Mouse (Mus musculus): ENCODE results near the gene Vmac. TPM values are rescaled to one million over a fixed set of nuclear protein-coding genes. Genes with fewer than 3 reads are reported as not detected.

Vmac gene
- polyA plus RNA-seq, 1 experiment from 2014 or later = 14.0 TPM

DNA sequence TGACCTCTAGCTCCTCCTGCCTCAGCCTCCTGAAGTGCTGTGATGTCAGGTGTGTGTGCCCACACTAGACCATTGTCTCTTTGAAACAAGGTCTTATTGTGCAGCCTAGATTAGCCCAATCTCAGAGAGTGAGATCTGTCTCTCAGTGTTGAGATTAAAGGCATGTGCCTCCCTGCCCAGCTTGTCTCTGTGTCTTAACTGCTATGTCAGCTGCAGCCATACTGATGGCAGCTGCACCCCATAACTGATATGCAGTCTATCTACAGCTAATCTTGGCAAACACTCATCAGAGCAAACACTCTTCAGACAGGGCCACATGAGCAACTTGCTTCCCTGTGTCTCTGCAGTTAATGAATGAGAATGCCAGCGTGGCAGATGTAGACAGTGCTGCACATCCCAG is 11.3 kb downstream of the Vmac start:
- Histone ChIP-seq H3K4me2 (no peak overlapping the region), H3K4me1 (no peaks in the 10 kb centered on the region), H3K27ac (no peak overlapping the region), H3K27me3 (no peaks in the 10 kb centered on the region), H3K4me3 (no peak overlapping the region), H3K36me3 (ENCODE audit: poor library complexity, severe bottlenecking) (peaks cover 97% of the 10 kb centered on the region), H3K9ac (no peak overlapping the region), H3K9me3 (replicated peaks) (no peaks in the 10 kb centered on the region)
- no peak for ATAC-seq
- WGBS = 94% methylated on average over 1 of the region's 1 CpGs

DNA sequence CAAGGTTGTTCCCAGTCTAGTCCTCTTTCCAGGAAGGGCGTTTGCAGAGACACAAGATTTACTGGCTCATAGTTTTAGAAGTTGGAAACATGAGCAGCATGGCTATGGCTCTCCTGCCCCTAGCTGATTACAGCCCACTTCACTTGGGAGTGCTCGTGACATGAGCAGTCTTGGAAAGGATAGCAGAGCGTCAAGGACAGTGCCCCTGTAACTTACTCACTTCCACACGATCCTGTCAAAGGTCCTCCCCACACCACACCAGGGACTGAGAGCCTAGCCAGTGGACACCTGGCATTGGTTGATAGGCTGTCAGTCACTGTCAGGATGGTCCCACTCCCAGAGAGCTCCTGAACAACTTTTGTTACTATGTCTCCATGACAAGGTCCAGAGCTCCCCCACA is 14.8 kb downstream of the Vmac start:
- no peak overlapping the region for H3K27ac ChIP-seq
- H3K9ac ChIP-seq = no peak overlapping the region
- H3K4me2 ChIP-seq = no peak overlapping the region
- no peaks in the 10 kb centered on the region for H3K9me3 ChIP-seq (replicated peaks)
- peaks cover 97% of the 10 kb centered on the region for H3K36me3 ChIP-seq (ENCODE audit: poor library complexity, severe bottlenecking)
- no peak overlapping the region for H3K4me3 ChIP-seq
- WGBS = 96% methylated on average over 4 of the region's 4 CpGs
- H3K27me3 ChIP-seq = no peaks in the 10 kb centered on the region
- no peak for ATAC-seq
- no peaks in the 10 kb centered on the region for H3K4me1 ChIP-seq

GRCm38 (mm10) chr17:56700451-56700850 is 17.4 kb downstream of the Vmac start:
- Histone ChIP-seq H3K4me2 (no peak overlapping the region), H3K4me3 (no peak overlapping the region), H3K27me3 (no peaks in the 10 kb centered on the region), H3K27ac (no peak overlapping the region), H3K36me3 (ENCODE audit: poor library complexity, severe bottlenecking) (peaks cover 97% of the 10 kb centered on the region), H3K4me1 (no peaks in the 10 kb centered on the region), H3K9me3 (replicated peaks) (no peaks in the 10 kb centered on the region), H3K9ac (no peak overlapping the region)
- 91% methylated on average over 2 of the region's 2 CpGs for WGBS
- no peak for ATAC-seq

- peaks cover 92% of the 10 kb centered on the region for H3K36me3 ChIP-seq (ENCODE audit: poor library complexity, severe bottlenecking)
- no peak overlapping the region for H3K4me2 ChIP-seq
- ATAC-seq = peak; percentile 74
- H3K9me3 ChIP-seq (replicated peaks) = no peaks in the 10 kb centered on the region
- H3K9ac ChIP-seq = peak overlapping the region; percentile 45; the same call in 1 of the 2 replicates
- H3K27me3 ChIP-seq = no peaks in the 10 kb centered on the region
- peaks cover 23% of the 10 kb centered on the region for H3K4me1 ChIP-seq
- H3K4me3 ChIP-seq = no peak overlapping the region
- H3K27ac ChIP-seq = peak overlapping the region; percentile 67
- 26% methylated on average over 6 of the region's 6 CpGs for WGBS
Observed at GRCm38 (mm10) chr17:56693851-56694310, 23.9 kb downstream of the Vmac start.

DNA sequence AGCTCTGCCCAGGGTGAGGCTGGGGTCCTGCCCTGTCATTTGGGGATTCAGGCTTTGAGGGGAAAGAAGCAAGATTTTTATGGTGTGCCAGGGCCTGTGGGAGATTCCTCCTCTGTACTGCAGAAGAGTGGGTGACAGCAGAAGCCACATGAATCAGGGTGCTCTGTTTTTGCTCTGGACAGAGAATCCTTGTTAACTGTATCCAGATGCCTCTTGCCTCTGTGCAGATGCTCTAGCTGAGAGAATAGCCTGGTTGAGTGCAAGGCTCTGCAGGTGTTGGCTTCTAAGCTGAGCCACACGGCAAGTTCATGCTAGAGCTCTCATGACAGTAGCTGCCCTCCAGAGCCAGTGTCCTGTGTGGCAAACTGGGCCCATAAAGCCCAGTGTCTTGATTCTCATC is 24.4 kb downstream of the Vmac start:
- Histone ChIP-seq H3K9me3 (replicated peaks) (no peaks in the 10 kb centered on the region), H3K4me3 (no peak overlapping the region), H3K4me1 (peaks cover 23% of the 10 kb centered on the region), H3K27ac (peak overlapping the region; percentile 67), H3K36me3 (ENCODE audit: poor library complexity, severe bottlenecking) (peaks cover 92% of the 10 kb centered on the region), H3K4me2 (no peak overlapping the region), H3K9ac (peak overlapping the region; percentile 45; the same call in 1 of the 2 replicates), H3K27me3 (no peaks in the 10 kb centered on the region)
- 56% methylated on average over 1 of the region's 1 CpGs for WGBS
- no peak for ATAC-seq

GRCm38 (mm10) chr17:56688689-56689088 is 29.1 kb downstream of the Vmac start:
- no peak for ATAC-seq
- 89% methylated on average over 2 of the region's 2 CpGs for WGBS
- no peaks in the 10 kb centered on the region for H3K27me3 ChIP-seq
- H3K4me2 ChIP-seq = no peak overlapping the region
- no peak overlapping the region for H3K4me3 ChIP-seq
- H3K36me3 ChIP-seq (ENCODE audit: poor library complexity, severe bottlenecking) = peaks cover 89% of the 10 kb centered on the region
- peaks cover 23% of the 10 kb centered on the region for H3K4me1 ChIP-seq
- H3K27ac ChIP-seq = no peak overlapping the region
- no peak overlapping the region for H3K9ac ChIP-seq
- H3K9me3 ChIP-seq (replicated peaks) = no peaks in the 10 kb centered on the region

DNA sequence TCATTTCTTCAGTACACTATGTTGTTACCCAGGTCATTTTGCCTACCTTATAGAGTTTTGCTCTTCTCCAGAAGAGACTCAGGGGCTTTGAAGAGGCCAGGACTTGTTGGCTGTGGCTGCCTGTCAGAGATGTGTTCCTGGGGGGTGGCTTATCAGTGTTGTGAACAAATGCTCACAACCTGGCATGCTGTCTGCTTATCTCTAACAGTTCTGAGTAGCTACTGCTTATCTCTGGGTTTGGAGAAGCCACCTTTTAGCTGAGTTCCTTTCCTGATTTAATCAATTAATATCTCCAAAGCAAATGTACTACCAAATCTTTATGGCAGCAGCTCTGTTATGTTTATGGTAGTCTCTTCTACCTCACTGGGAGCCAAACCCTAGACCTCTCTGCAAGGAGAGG is 29.8 kb downstream of the Vmac start:
- Histone ChIP-seq H3K27me3 (no peaks in the 10 kb centered on the region), H3K4me3 (no peak overlapping the region), H3K36me3 (ENCODE audit: poor library complexity, severe bottlenecking) (peaks cover 89% of the 10 kb centered on the region), H3K27ac (no peak overlapping the region), H3K9ac (no peak overlapping the region), H3K4me1 (peaks cover 18% of the 10 kb centered on the region), H3K9me3 (replicated peaks) (no peaks in the 10 kb centered on the region), H3K4me2 (no peak overlapping the region)
- ATAC-seq = no peak

- Histone ChIP-seq H3K27me3 (no peaks in the 10 kb centered on the region), H3K36me3 (ENCODE audit: poor library complexity, severe bottlenecking) (peaks cover 89% of the 10 kb centered on the region), H3K4me3 (no peak overlapping the region), H3K9ac (no peak overlapping the region), H3K4me2 (no peak overlapping the region), H3K4me1 (peaks cover 12% of the 10 kb centered on the region), H3K9me3 (replicated peaks) (no peaks in the 10 kb centered on the region), H3K27ac (no peak overlapping the region)
- 91% methylated on average over 4 of the region's 4 CpGs for WGBS
- no peak for ATAC-seq
Observed at GRCm38 (mm10) chr17:56686801-56687200, 31.0 kb downstream of the Vmac start.

DNA sequence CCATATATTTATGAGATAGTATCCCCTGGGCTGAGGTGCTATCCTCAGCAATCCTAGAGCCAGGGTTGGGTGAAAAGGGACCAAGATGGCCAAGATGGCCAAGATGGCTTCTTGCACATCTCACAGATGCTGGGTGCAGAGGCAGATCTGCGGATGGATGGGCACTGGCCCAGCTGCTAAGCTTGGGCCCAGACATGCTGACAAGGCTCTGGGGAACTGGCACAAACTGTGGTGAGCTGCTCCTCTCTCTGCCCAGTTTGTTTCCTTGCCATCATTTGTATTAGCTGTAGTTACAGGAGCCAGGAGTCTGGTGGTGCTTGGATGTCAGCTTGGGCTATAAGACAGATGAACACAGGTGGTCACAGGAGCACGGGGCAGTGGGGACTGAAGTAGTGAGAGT is 33.2 kb downstream of the Vmac start:
- H3K9ac ChIP-seq = peak overlapping the region; percentile 21; the same call in 1 of the 2 replicates
- H3K36me3 ChIP-seq (ENCODE audit: poor library complexity, severe bottlenecking) = peaks cover 87% of the 10 kb centered on the region
- no peak overlapping the region for H3K4me2 ChIP-seq
- H3K4me3 ChIP-seq = no peak overlapping the region
- H3K9me3 ChIP-seq (replicated peaks) = no peaks in the 10 kb centered on the region
- WGBS = 90% methylated on average over 2 of the region's 2 CpGs
- no peak for ATAC-seq
- H3K27ac ChIP-seq = no peak overlapping the region
- H3K27me3 ChIP-seq = no peaks in the 10 kb centered on the region
- peaks cover 17% of the 10 kb centered on the region for H3K4me1 ChIP-seq

DNA sequence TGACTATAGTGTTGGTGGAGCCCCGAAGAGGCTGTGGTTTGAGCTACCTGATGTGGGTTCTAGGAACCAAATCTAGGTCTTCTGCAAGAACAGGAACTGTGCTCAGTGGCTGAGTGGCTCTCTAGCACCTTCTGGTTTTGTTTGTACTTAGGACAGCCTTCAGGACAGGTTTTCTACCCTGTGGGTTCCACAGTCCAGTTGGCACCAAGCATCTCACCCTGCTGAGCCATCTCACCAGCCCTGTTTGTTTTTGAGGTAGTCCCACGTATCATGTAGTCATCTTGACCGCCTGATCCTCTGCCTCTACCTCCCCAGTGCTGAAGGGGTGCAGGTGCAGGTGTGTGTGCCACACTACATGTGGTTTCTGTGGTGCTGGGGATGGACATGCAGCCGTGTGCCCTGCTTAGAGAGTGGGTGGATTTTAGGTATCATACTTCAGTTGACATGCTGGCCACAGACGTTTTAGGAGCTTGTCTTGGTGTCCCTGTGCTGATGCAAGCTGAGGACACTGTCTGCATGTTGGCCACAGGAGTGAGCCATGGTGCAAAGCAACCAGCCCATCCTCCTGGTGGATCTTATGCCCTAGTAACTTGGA is 34.2 kb downstream of the Vmac start:
- peaks cover 83% of the 10 kb centered on the region for H3K36me3 ChIP-seq (ENCODE audit: poor library complexity, severe bottlenecking)

DNA sequence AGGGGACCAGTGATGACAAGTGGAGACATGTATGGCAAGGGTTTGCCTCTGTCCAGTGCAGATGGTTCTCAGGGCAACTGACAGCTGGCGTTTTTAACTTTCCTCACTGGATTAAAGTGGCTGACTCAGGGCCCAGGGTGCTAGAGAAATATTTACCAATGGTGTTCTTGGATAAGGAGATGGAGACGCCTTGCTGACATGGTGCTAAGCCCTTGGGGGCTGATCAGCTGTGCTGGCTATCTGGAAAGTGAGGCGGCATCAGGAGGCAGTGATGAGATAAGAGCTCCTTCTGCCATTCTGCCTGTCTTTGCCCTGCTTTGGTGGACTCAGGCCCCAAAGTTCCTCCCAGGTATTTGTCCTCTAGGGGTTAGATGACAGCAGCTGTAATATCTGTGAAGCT is 34.9 kb downstream of the Vmac start:
- ATAC-seq = no peak
- H3K27ac ChIP-seq = no peak overlapping the region

More for the DNA sequence above, 34.2 kb downstream of the Vmac start:
- Histone ChIP-seq H3K27ac (no peak overlapping the region), H3K9me3 (replicated peaks) (no peaks in the 10 kb centered on the region), H3K4me1 (peaks cover 17% of the 10 kb centered on the region), H3K4me2 (no peak overlapping the region), H3K4me3 (no peak overlapping the region), H3K27me3 (no peaks in the 10 kb centered on the region), H3K9ac (no peak overlapping the region)
- 88% methylated on average over 5 of the region's 5 CpGs for WGBS
- no peak for ATAC-seq

DNA sequence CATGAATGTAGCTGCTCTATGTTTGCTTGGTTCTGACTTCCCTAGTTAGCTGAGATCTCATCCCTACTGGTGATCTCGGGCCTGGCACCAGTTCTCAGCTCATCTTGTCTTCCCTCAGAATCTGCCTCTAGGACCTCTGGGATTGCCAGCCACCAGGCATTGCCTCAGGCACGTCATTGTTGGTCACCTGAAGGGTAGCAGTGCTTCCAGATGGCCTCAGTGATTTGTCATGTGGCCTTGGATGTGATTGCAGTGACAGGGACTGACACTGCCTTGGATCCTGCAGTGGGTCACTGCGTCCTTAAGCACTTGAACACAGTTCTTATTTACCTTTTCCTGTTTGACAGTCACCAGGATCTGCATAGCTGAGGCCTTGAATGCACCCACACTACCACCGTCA is 36.0 kb downstream of the Vmac start:
- ATAC-seq = no peak
- H3K4me2 ChIP-seq = no peak overlapping the region
- H3K9ac ChIP-seq = no peak overlapping the region
- H3K9me3 ChIP-seq (replicated peaks) = no peaks in the 10 kb centered on the region
- 82% methylated on average over 4 of the region's 4 CpGs for WGBS
- H3K27me3 ChIP-seq = no peaks in the 10 kb centered on the region
- peaks cover 22% of the 10 kb centered on the region for H3K4me1 ChIP-seq
- H3K4me3 ChIP-seq = no peak overlapping the region
- H3K27ac ChIP-seq = no peak overlapping the region
- peaks cover 78% of the 10 kb centered on the region for H3K36me3 ChIP-seq (ENCODE audit: poor library complexity, severe bottlenecking)

More for the DNA sequence above, 34.9 kb downstream of the Vmac start:
- Histone ChIP-seq H3K27me3 (no peaks in the 10 kb centered on the region), H3K36me3 (ENCODE audit: poor library complexity, severe bottlenecking) (peaks cover 78% of the 10 kb centered on the region), H3K9ac (no peak overlapping the region), H3K4me2 (no peak overlapping the region), H3K4me1 (peaks cover 17% of the 10 kb centered on the region), H3K4me3 (no peak overlapping the region), H3K9me3 (replicated peaks) (no peaks in the 10 kb centered on the region)
- 80% methylated on average over 3 of the region's 3 CpGs for WGBS

Measured in forebrain, embryonic 13.5 days (tissue).